Mouse (Mus musculus) limb, embryonic 11.5 days (tissue): ENCODE results near the gene Ctdsp2. TPM values are rescaled to one million over a fixed set of nuclear protein-coding genes. Genes with fewer than 3 reads are reported as not detected.
A peak's percentile ranks its signal among the peaks of the same experiment; 100 is the strongest.

ENCODE experiments used
- ATAC-seq: fragments of 200-750 bp; cut with Nextera tagmentation; 2 replicates; pipeline ENCODE4 v1.8.0; 2017; ENCODE audit warnings: low read depth; ENCODE audit not compliant: insufficient number of reproducible peaks, low FRiP score, low TSS enrichment
- DNase-seq: peaks from one replicate; pipeline ENCODE4 v3.0.0-alpha.2; 2015; ENCODE audit warnings: low spot score
- H3K27ac ChIP-seq: fragments of 300-500 bp; sonication (generic); replicated peaks from 2 replicates; pipeline ENCODE4 v1.5.1; 2014; ENCODE audit warnings: low read depth, mild to moderate bottlenecking, low read length
- H3K27me3 ChIP-seq: fragments of 300-500 bp; sonication (generic); 2 replicates; pipeline ENCODE4 v1.6.1; 2014; ENCODE audit warnings: mild to moderate bottlenecking, low read length, mixed read lengths; ENCODE audit not compliant: control insufficient read depth, insufficient read depth
- H3K36me3 ChIP-seq: fragments of 300-500 bp; sonication (generic); 2 replicates; pipeline ENCODE4 v1.6.1; 2014; ENCODE audit warnings: mild to moderate bottlenecking, low read length, moderate library complexity, mixed read lengths; ENCODE audit not compliant: control insufficient read depth, insufficient read depth
- H3K4me1 ChIP-seq: fragments of 300-500 bp; sonication (generic); 2 replicates; pipeline ENCODE4 v1.6.1; 2014; ENCODE audit warnings: low read length, mixed read lengths; ENCODE audit not compliant: control insufficient read depth, insufficient read depth
- H3K4me2 ChIP-seq: fragments of 300-500 bp; sonication (generic); 2 replicates; pipeline ENCODE4 v1.6.1; 2014; ENCODE audit warnings: low read depth, mild to moderate bottlenecking, moderate library complexity; ENCODE audit not compliant: severe bottlenecking
- H3K4me3 ChIP-seq: fragments of 300-500 bp; sonication (generic); 2 replicates; pipeline ENCODE4 v1.5.1; 2014; ENCODE audit warnings: low read depth, low read length
- H3K9ac ChIP-seq: fragments of 300-500 bp; sonication (generic); 2 replicates; pipeline ENCODE4 v1.6.1; 2014; ENCODE audit warnings: mild to moderate bottlenecking, low read length
- H3K9me3 ChIP-seq: fragments of 300-500 bp; sonication (generic); 2 replicates; pipeline ENCODE4 v1.6.1; 2016; ENCODE audit warnings: low read length; ENCODE audit not compliant: control insufficient read depth
- WGBS: fragments of 180-500 bp; shearing (Covaris S2); extraction: QIAGEN DNeasy Blood & Tissue Kit; methylation state at CpG from one replicate; pipeline ENCODE4 v1.1.7; 2014; 5-methylcytosine and 5-hydroxymethylcytosine counted together
- polyA plus RNA-seq: library from polyadenylated mRNA; unstranded; fragments of >200 nt; fragmentation: Nextera tagmentation; extraction: Ambion mirVana; gene quantifications from 2 replicates; pipeline ENCODE4 v1.2.1, GENCODE M21; 2014

The Ctdsp2 gene
- polyA plus RNA-seq, 1 experiment from 2014 or later, result 77.3 TPM

DNA sequence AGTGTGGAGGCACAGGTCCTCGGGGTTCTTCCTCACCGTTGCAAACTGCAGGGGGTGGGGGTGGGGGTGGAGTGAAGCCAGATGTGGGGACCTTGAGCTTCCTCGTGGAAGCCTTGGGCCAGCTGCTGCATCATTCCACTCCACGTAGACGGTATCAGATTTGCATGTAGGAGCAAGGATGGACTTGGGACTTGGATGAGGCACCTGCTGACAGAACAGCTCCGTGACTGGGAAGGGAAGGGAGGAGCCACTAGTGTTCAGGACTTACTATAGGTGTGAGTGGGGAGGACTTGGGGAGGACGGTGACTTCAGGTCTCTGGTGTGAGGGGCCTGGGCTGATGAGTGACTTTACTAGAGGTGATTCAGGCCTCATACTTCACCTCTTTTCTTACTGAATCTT is 5.5 kb upstream of the Ctdsp2 start:
- no peak for ATAC-seq
- no peaks in the 10 kb centered on the region for H3K27me3 ChIP-seq
- WGBS, result 23% methylated on average over 7 of the region's 7 CpGs
- no peaks in the 10 kb centered on the region for H3K9me3 ChIP-seq
- peaks cover 26% of the 10 kb centered on the region for H3K4me1 ChIP-seq
- no peak overlapping the region for H3K4me3 ChIP-seq
- DNase-seq, result no peak
- no peak overlapping the region for H3K4me2 ChIP-seq
- no peak overlapping the region for H3K27ac ChIP-seq
- H3K9ac ChIP-seq, result 0 out of 2 replicates have a peak overlapping the region, but pooled peaks have one; percentile 2
- H3K36me3 ChIP-seq, result no peaks in the 10 kb centered on the region

DNA sequence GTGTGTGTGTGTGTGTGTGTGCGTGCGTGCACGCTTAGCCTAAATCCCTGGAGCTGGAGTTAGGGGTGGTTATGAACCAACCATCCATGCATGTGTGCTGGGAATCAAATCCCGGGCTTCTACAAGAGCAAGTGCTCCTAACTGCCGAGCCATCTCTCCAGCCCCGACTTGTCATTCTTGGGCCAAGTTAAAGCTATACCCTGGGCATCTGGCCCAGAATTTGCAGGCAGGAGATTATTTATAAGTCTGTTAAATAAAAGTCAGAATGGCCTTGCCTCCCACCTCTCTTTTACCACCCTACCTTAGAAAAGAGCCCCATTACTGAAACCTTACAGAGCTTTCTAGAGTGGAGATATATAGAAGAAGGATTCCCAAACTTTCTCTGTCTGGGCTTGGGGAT is 2.8 kb upstream of the Ctdsp2 start:
- H3K9me3 ChIP-seq, result no peaks in the 10 kb centered on the region
- ATAC-seq (no peak), DNase-seq (no peak)
- H3K27me3 ChIP-seq, result no peaks in the 10 kb centered on the region
- H3K4me2 ChIP-seq, result no peak overlapping the region
- 95% methylated on average over 6 of the region's 6 CpGs for WGBS
- H3K4me1 ChIP-seq, result peaks cover 32% of the 10 kb centered on the region
- H3K4me3 ChIP-seq, result no peak overlapping the region
- no peak overlapping the region for H3K9ac ChIP-seq
- no peak overlapping the region for H3K27ac ChIP-seq
- H3K36me3 ChIP-seq, result no peaks in the 10 kb centered on the region

DNA sequence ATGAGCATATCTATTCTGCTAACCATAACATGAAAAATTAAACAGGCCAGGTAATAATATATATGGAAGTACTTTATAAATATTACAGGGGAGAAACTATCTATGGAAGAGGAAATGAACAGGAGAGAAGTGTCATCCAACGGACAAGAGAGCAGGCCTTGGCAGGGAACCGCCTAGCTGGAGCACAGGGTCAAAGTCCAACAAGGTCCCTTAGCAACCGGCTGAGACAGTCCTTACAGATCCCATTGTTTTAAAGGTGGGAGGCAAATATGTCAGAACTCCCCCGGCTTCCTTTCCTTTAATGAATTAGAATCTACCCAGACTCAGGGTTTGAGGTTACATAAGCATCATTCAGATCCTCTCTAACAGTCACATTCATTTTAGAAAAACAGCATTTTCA is 1.4 kb upstream of the Ctdsp2 start:
- H3K9ac ChIP-seq, result no peak overlapping the region
- no peaks in the 10 kb centered on the region for H3K27me3 ChIP-seq
- no peak overlapping the region for H3K4me2 ChIP-seq
- 74% methylated on average over 4 of the region's 4 CpGs for WGBS
- H3K4me3 ChIP-seq, result no peak overlapping the region
- peaks cover 35% of the 10 kb centered on the region for H3K4me1 ChIP-seq
- no peak overlapping the region for H3K27ac ChIP-seq
- no peak for DNase-seq
- no peaks in the 10 kb centered on the region for H3K36me3 ChIP-seq
- ATAC-seq, result no peak
- no peaks in the 10 kb centered on the region for H3K9me3 ChIP-seq

DNA sequence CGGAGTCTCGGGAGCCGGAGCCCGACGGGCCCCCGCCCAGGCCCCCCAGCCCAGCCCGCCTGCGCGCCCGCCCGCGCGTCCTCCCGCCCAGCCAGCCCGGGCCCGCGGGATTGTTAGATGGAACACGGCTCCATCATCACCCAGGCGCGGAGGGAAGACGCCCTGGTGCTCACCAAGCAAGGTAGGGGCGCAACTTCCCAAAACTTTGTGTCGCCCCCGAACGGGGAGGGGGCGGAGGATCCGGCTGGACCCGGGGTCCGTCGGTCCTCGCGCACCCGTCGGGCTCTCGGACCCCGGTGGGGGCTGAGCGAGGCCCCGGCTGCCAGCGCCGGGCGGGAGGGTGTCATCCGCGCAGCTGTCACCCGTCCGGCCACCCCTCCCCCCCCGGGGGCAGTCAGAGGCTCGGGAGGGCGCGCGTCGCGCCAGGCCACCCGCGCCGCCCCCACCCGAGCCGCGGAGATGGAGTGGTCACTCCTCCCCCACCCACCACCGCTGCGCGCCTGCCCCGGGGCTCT is 661 bp downstream of the Ctdsp2 start:
- 0 out of 2 replicates have a peak, but pooled peaks have one; percentile 18 for ATAC-seq
- Histone ChIP-seq H3K4me2 (peak overlapping the region; percentile 84), H3K27ac (peak overlapping the region; percentile 99), H3K4me3 (peak overlapping the region; percentile 100), H3K4me1 (peaks cover 40% of the 10 kb centered on the region), H3K9me3 (no peaks in the 10 kb centered on the region), H3K9ac (peak overlapping the region; percentile 95), H3K36me3 (no peaks in the 10 kb centered on the region), H3K27me3 (no peaks in the 10 kb centered on the region)
- 1% methylated on average over 31 of the region's 62 CpGs for WGBS
- DNase-seq, result peak; percentile 55

DNA sequence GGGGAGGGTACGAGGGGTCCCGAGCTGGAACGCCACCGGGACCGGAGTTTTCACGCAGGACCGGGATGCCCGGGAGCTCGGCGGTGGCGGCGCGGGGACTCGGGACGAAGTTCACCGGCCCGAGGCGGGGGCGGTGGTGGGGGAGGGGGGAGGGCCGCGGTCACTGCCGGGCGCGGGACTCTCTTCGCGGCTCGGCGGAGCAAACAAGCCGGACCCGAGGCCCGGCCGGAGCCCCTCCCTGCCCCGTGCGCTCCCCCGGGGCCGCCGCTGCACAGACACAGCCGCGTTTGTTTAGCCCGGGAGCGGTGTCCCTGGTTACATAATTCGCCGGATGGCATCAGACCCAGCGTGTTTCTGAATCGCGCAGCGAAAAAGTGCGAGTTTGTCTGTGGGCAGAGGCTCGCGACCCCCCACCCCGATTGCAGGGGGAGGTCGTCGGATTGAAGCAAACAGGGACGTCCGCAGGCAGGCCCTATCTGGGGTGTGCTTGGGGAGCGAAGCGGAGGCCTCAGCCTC is 1.2 kb downstream of the Ctdsp2 start:
- no peaks in the 10 kb centered on the region for H3K9me3 ChIP-seq
- ATAC-seq, result no peak
- peak overlapping the region; percentile 100 for H3K4me3 ChIP-seq
- peak overlapping the region; percentile 99 for H3K27ac ChIP-seq
- no peaks in the 10 kb centered on the region for H3K27me3 ChIP-seq
- peak; percentile 69 for DNase-seq
- peak overlapping the region; percentile 84 for H3K4me2 ChIP-seq
- peak overlapping the region; percentile 95 for H3K9ac ChIP-seq
- WGBS, result under 1% methylated on average over 46 of the region's 57 CpGs
- no peaks in the 10 kb centered on the region for H3K36me3 ChIP-seq
- H3K4me1 ChIP-seq, result peaks cover 41% of the 10 kb centered on the region

DNA sequence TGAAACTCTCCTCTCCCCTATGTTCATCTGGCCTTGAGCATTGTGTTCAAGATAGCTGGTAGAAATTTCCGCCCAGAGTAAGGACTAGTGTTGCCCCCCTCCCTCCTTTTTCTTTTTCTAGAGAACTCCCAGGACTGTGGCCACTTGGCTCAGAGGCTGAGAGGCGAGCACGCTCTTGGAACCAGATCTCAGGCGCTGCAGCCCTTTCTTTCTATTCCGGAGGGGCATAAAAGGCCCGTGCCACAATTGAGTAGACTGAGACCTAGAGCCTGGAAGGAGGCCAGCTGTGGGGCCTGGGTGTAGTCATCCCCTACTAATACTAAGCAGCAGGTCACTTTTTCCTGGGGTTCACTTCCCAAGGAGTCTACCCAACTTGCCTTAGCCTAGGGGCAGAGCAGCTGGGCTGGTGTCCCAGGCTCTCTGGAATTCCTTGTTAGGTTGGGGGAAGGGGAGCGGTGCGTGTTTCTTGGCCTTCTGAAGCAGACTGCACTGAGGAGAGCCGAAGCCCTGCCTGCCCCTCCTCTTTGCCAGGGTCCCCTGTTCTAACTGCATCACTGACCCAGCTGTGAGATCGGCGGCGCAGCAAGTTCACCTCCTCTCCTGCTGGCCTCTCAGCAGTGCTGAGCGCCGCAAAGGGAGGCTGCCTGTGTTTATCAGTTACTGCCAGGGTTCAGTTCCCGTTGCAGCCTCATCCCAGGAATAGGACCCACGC is 1.9 kb downstream of the Ctdsp2 start:
- Histone ChIP-seq H3K4me3 (peak overlapping the region; percentile 100), H3K27me3 (no peaks in the 10 kb centered on the region), H3K4me1 (peaks cover 41% of the 10 kb centered on the region), H3K4me2 (peak overlapping the region; percentile 84), H3K9me3 (no peaks in the 10 kb centered on the region), H3K27ac (peak overlapping the region; percentile 99), H3K36me3 (no peaks in the 10 kb centered on the region), H3K9ac (peak overlapping the region; percentile 95)
- DNase-seq (peak; percentile 67), ATAC-seq (no peak)
- WGBS, result 2% methylated on average over 16 of the region's 16 CpGs

DNA sequence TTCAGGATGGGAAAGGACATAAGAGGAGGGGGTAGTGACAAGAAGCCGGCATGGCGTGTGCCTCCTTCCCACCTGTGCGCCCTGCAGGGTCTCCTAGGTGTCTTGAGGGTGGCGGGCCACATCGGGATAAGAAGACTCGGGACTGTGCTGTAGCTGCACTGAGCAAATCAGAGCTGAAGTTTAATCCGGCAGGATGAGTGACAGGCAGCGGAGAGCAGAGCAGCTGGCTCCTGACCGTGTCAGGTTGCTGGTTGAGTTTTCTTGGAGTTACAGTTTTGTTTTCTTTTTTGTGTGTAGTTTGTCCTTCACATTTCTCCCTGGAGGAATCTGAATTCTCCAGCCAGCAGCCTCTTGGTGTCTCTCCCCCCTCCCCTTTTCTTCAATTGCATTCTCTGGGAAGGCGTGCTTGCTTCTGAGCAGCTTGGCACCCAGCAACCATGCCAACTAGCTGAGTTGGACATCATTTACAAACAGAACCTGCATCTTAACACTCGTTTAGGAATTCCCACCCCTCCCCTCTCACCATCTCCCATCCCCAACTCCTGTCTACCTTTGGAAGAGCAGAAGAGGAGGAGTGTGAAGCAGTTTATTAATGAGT is 2.5 kb downstream of the Ctdsp2 start:
- Histone ChIP-seq H3K27me3 (no peaks in the 10 kb centered on the region), H3K9ac (peak overlapping the region; percentile 95), H3K27ac (no peak overlapping the region; the same call in 1 of the 2 replicates), H3K9me3 (no peaks in the 10 kb centered on the region), H3K4me2 (peak overlapping the region; percentile 84), H3K4me3 (peak overlapping the region; percentile 100), H3K36me3 (no peaks in the 10 kb centered on the region), H3K4me1 (peaks cover 41% of the 10 kb centered on the region)
- DNase-seq, result no peak
- WGBS, result 17% methylated on average over 11 of the region's 11 CpGs
- ATAC-seq, result no peak

DNA sequence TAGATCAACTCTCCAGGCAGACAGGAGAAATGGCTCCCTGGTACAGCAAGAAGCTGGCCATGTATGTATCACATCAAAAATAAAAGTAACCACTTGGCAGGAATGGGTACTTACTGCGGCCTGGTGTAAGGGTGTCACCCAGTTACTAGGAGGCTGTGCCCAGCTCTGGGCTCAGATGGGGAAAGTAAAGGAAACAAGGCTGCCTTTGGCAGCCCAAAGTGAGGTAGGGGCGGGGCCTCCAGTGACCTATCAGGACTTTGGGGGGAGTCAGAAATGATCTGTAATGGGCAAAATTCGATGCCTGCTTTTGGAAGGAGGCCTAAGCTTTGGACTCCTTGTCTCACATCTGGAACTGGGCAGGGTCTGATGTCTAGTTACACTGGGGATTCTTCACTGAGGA is 3.2 kb downstream of the Ctdsp2 start:
- no peak for ATAC-seq
- Histone ChIP-seq H3K9me3 (no peaks in the 10 kb centered on the region), H3K4me2 (peak overlapping the region; percentile 84; the same call in 1 of the 2 replicates), H3K4me1 (peaks cover 47% of the 10 kb centered on the region), H3K4me3 (no peak overlapping the region; the same call in 1 of the 2 replicates), H3K27me3 (no peaks in the 10 kb centered on the region), H3K27ac (no peak overlapping the region), H3K36me3 (no peaks in the 10 kb centered on the region), H3K9ac (no peak overlapping the region)
- no peak for DNase-seq
- WGBS, result 65% methylated on average over 3 of the region's 3 CpGs
